Mouse (Mus musculus) CD4-positive, CD25-positive, alpha-beta regulatory T cell, adult 2 months (primary cell): ENCODE measurements around the gene Sdhd.
A peak's percentile ranks its signal among the peaks of the same experiment; 100 is the strongest.
"Not testable (repeated sequence)": the region's sequence is repeated elsewhere in the genome, so short reads cannot be mapped to it uniquely, and the experiment has no call there.

Source experiments
- DNase-seq: peaks from one replicate; pipeline ENCODE4 v3.0.0-alpha.2; 2012; ENCODE audit warnings: low read depth, low spot score

Gene Sdhd

GRCm38 (mm10) chr9:50603189-50603997 is at the start of gene Sdhd, which contains the start of gene Timm8b:
Gene Sdhd (minus strand): TSS chr9:50603812.
Gene Timm8b (plus strand): TSS chr9:50603910.
- DNase-seq, result peak; percentile 97

DNA sequence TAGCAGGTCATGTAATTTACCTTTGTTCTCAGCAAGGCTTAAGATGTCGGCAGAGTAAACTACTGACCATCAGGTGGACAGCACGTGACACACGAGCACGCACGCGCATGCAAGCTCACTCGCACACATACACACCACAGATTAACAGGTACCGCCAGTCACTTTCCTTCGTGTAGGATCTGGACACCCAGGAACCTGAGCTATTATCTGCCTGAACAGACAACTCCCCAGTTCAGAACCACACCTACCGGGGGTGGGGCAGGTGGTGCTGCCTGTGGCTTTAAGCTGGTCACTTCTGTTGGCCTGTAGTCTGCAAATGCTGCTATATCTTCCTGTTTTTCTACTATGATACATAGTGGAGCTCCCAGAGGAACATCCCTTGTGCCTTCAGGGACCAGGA is 46.9 kb upstream of the Sdhd start:
- DNase-seq, result no peak

GRCm38 (mm10) chr9:50646826-50647370 is 43.3 kb upstream of the Sdhd start:
- DNase-seq, result no peak

DNA sequence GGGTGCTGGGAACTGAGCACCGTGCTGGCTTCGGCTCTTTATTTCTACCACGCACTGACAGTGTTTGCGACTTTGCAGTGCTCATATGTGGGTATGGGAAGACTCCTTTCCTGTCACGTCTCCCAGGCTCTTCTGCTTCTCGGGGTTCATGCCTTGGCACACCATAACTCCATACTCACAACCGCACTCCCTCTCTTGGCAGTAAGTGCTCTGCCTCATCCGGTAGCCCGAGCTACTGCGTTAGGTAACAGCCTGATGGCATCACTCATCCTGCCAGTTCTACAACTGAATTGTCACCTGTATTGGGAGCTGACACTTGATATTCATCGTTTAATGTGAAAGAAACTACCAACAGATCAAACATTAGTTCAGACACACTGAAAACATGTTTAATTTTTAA is 30.7 kb upstream of the Sdhd start:
- no peak for DNase-seq

GRCm38 (mm10) chr9:50633059-50633458 is 29.4 kb upstream of the Sdhd start:
- peak; percentile 46 for DNase-seq

DNA sequence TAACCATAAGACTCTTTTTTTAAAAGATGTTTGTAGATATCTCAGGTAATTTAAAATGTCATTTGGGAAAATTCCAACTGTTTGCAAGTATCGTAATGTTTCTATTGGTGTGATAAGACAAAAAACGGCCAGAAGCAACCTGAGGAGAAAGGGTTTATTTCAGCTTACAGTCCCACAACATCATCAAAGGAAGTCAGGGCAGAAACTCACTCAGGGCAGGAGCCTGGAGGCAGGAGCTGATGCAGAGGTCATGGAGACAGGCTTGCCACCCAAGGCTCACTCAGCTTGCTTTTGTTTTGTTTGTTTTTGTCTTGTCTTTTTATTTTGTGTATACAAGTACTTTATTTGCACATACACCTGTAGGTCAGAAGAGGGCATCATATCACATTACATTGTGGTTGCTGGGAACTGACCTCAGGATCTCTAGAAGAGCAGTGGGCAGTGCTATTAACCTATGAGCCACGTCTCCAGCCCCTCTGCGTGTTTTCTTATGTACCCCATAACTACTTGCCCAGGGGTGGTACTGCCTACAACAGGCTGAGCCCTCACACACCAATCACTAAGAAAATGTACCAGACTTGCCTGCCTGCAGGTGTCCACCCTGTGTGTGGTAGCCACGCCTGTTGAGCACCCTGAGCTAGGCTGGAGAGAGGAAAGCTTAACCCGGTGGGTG is 28.5 kb upstream of the Sdhd start:
- DNase-seq, result no peak

DNA sequence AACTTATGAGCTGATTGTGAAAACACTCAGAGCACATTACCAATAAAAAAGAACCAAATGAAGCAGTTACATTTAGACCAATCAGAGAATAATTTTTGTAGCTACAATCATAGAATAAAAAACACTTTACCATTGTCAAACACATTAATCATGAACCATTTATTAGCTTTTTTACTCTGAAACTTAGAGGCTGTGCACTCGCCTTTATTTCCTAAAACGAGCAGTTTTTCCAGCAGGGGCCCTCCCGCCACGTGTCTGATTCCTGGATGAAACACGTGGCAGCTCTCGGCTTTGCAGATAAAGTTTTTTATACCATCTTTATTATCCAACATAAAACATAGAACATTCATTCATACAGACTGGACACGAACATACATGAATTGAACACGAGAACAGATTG is 27.3 kb upstream of the Sdhd start:
- not testable (repeated sequence) for DNase-seq

DNA sequence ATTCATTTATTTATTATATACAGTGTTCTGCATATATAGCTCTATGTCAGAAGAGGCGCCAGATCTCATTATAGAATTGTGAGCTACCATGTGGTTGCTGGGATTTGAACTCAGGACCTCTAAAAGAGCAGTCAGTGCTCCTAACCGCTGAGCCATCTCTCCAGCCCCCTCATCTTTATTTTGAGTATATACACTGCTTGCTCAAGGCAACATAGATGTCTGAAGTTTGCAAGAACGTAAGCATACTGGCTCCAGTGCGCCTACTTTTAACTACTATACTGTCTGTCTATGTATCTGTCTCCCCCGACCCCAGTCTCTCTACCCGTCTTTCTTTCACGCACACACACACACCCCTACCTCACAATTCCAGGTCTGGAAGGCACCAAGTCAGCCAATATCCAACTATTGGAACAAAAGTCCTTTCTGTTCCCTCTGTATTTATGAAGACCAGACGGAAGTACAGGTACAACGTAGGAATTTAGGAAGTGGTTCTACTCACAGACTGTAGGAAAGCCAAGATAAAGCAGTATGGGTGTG is 14.2 kb upstream of the Sdhd start:
- no peak for DNase-seq

GRCm38 (mm10) chr9:50616766-50617603 is 13.4 kb upstream of the Sdhd start, which contains the start of the genes Pih1d2 and Nkapd1:
Gene Pih1d2 (plus strand): TSS chr9:50617321.
Gene Nkapd1 (minus strand): TSS chr9:50617464.
- peak; percentile 93 for DNase-seq

DNA sequence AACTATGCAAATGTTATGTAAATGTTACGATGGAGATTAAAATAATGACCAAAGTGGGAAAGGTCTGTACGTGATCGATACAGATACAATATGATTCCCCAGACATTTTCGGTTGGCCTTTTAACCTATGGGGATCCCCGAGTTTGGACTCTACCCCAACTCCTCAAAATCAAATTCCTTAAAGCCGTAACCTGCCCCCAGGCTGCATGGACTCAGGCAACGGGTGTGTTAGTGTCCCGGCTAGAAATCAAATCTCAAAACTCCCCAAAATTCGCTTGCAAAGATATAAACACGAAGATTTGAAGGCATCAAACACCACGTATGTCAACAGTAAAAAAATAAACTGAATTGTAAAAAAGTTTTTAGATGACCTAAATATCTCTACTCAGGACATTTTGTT is 12.5 kb upstream of the Sdhd start:
- DNase-seq, result no peak

- DNase-seq, result no peak
Observed at GRCm38 (mm10) chr9:50612115-50612514, 8.5 kb upstream of the Sdhd start.

GRCm38 (mm10) chr9:50604338-50604737 is 726 bp upstream of the Sdhd start:
- no peak for DNase-seq

- no peak for DNase-seq
Observed at GRCm38 (mm10) chr9:50603998-50604324, 349 bp upstream of the Sdhd start.

GRCm38 (mm10) chr9:50602055-50602845 is 1.4 kb downstream of the Sdhd start:
- no peak for DNase-seq

DNA sequence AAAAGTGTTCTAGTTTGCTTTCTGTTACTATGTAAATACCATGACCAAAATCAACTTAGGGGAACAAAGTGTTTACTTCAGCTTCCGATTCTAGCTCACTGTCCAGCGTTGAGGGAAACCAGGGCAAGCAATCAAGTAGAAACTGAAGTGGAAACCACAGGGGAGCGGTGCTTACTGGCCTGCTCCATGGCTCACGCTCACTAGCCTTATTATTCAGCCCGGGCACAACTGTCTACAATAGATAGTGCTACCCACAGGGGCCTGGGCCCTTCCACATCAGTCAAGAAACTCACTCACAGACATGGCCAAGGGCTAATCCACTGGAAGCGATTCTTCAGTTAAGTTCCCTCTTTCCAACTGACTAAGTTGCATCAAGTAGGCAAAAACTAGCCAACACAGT is 2.1 kb downstream of the Sdhd start:
- no peak for DNase-seq

- no peak for DNase-seq
Observed at GRCm38 (mm10) chr9:50596973-50597372, 6.6 kb downstream of the Sdhd start.

DNA sequence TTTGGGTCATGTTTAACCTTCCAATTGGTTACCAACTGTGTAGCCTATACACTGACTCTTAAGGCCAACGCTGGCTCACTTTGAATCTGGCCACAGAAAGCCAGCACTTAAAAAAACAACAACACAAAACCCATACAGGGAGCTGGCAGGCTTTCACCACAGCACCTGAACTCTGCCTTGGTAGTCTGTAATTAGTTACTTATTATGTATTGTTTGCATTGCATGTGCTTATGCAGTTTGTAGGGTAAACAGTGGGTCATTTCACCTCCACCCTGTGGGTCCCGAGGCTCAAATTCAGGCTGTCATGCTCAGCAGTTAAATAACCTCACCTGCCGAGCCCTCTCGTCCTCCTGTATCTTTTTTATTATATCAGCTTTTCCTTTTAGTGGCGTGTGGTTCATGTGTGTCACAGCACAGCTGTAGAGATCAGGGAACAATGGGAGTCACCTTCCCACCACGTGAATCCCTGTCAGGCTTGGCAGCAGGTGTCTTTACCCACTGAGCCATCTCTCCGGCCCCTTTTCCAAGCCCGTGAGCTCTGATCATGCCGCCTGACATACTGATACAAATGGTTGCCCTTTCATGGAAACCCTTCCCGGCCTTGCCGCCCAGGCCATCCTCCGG is 8.7 kb downstream of the Sdhd start:
- DNase-seq, result no peak

- DNase-seq, result peak; percentile 73
Observed at GRCm38 (mm10) chr9:50593544-50593943, 10.1 kb downstream of the Sdhd start.

GRCm38 (mm10) chr9:50592955-50593354 is 10.7 kb downstream of the Sdhd start:
- no peak for DNase-seq

GRCm38 (mm10) chr9:50590856-50591518 is 12.6 kb downstream of the Sdhd start:
- DNase-seq, result peak; percentile 24
